Mouse (Mus musculus): ENCODE results near the gene Thoc5. TPM values are rescaled to one million over a fixed set of nuclear protein-coding genes. Genes with fewer than 3 reads are reported as not detected.

Gene Thoc5
- polyA plus RNA-seq, 1 experiment from 2014 or later = 51.4 TPM

DNA sequence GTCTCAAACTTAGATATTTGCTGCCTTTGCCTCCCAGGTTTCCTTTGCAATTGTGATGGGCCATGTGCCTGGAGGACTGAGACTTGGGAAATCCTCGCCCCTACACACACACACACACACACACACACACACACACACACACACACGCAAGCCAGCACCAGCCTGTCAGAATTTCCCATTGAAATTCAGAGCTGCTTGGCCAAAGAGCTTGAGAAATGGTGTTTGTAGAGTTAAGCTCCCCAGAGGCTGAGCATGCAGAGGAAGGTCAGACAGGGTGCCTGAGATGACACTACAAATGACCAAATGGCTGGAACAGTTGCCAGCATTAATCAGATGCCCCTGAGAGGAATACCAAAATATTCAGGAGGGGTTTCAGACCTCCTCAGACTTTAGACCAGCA is 71.2 kb downstream of the Thoc5 start:
- no peak for ATAC-seq (ENCODE audit: low FRiP score, low read depth)
- no peak overlapping the region for H3K4me3 ChIP-seq
- H3K27me3 ChIP-seq = no peaks in the 10 kb centered on the region
- no peaks in the 10 kb centered on the region for H3K9me3 ChIP-seq
- no peaks in the 10 kb centered on the region; the same call in 1 of the 2 replicates for H3K4me1 ChIP-seq (replicated peaks)
- no peak overlapping the region for H3K27ac ChIP-seq (replicated peaks)
- 62% methylated on average over 2 of the region's 2 CpGs for WGBS
- no peaks in the 10 kb centered on the region for H3K36me3 ChIP-seq
- H3K9ac ChIP-seq = no peak overlapping the region
- H3K4me2 ChIP-seq = no peak overlapping the region

DNA sequence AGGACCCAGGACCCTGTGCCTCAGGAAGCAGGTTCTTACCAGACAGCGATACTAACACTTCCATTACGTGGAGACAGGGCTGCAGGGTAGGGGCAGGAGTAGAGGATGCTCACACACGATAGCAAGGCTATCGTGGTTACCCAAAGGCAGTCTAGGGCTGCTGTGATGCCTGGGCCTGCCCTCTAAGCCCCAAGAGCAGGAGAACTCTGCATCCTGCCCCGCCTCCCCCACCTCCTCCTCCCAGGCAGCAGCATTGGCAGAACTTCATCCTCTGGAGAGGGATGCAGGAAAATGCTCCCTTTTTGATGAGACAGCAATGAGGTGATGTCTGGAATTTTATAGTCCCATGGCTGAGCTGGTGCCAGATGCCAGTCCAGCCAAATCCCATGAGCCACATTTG is 71.8 kb downstream of the Thoc5 start:
- Histone ChIP-seq H3K4me1 (replicated peaks) (no peaks in the 10 kb centered on the region; the same call in 1 of the 2 replicates), H3K27me3 (no peaks in the 10 kb centered on the region), H3K9me3 (no peaks in the 10 kb centered on the region), H3K9ac (no peak overlapping the region), H3K27ac (replicated peaks) (no peak overlapping the region), H3K4me2 (no peak overlapping the region), H3K36me3 (no peaks in the 10 kb centered on the region), H3K4me3 (no peak overlapping the region)
- WGBS = 64% methylated on average over 5 of the region's 5 CpGs
- ATAC-seq (ENCODE audit: low FRiP score, low read depth) = no peak

DNA sequence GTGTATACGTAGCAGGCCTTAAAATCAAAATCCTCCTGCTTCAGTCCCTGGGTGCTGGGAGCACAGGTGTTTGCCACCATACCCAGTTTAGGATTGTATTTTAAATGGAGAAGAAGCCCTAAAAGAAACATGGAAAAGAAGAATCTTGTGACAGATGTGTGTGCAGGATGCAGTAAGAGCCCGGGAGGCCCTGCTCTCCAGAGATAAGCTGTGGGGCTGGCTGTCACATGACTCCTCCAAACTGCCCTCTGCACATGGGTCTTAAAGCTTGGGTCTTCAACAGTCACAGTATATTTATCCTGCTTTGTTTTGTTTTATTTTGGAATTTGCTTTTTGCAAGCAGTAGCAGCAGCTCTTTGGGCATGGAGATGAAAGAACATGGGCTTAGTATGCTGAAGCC is 72.4 kb downstream of the Thoc5 start:
- 59% methylated on average over 2 of the region's 2 CpGs for WGBS
- no peak for ATAC-seq (ENCODE audit: low FRiP score, low read depth)
- H3K4me1 ChIP-seq (replicated peaks) = no peaks in the 10 kb centered on the region; the same call in 1 of the 2 replicates
- H3K36me3 ChIP-seq = no peaks in the 10 kb centered on the region
- H3K9me3 ChIP-seq = no peaks in the 10 kb centered on the region
- no peak overlapping the region for H3K4me3 ChIP-seq
- H3K9ac ChIP-seq = no peak overlapping the region
- no peaks in the 10 kb centered on the region for H3K27me3 ChIP-seq
- H3K4me2 ChIP-seq = no peak overlapping the region
- H3K27ac ChIP-seq (replicated peaks) = no peak overlapping the region

DNA sequence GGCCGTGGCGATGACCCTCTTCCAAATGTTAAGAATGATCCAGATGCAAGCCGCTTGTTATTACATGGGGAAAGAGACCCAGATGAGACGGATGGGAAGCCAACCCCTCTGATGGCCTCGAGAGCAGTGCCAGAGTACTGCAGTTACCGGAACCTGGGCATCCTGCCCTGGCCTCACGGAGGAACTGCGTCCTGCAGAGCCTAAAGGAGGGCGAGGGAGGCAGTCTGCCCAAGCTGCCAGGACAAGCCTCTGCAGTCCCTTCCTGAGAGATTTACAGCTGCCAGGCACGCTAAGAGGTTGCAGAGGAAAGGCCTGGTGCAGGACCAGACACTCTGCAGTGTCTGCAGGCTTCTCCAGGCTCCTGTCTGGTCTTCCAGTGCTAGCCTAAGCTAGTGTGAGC is 73.3 kb downstream of the Thoc5 start:
- Histone ChIP-seq H3K9ac (no peak overlapping the region), H3K4me1 (replicated peaks) (peaks cover under 1% of the 10 kb centered on the region; the same call in 1 of the 2 replicates), H3K9me3 (no peaks in the 10 kb centered on the region), H3K4me3 (no peak overlapping the region), H3K27ac (replicated peaks) (no peak overlapping the region), H3K36me3 (no peaks in the 10 kb centered on the region), H3K4me2 (no peak overlapping the region), H3K27me3 (no peaks in the 10 kb centered on the region)
- no peak for ATAC-seq (ENCODE audit: low FRiP score, low read depth)
- WGBS = 65% methylated on average over 10 of the region's 10 CpGs

GRCm38 (mm10) chr11:4972967-4973870 is 78.1 kb downstream of the Thoc5 start:
- Histone ChIP-seq H3K36me3 (no peaks in the 10 kb centered on the region), H3K9ac (no peak overlapping the region), H3K27me3 (no peaks in the 10 kb centered on the region), H3K4me1 (replicated peaks) (0 out of 2 replicates have a peak, but pooled peaks cover 7% of the 10 kb centered on the region), H3K9me3 (no peaks in the 10 kb centered on the region), H3K4me2 (no peak overlapping the region), H3K4me3 (no peak overlapping the region), H3K27ac (replicated peaks) (no peak overlapping the region)
- ATAC-seq (ENCODE audit: low FRiP score, low read depth) = peak; percentile 52
- WGBS = 50% methylated on average over 13 of the region's 13 CpGs

GRCm38 (mm10) chr11:4973871-4974256 is 78.7 kb downstream of the Thoc5 start:
- H3K9me3 ChIP-seq = no peaks in the 10 kb centered on the region
- WGBS = 94% methylated on average over 2 of the region's 2 CpGs
- no peak overlapping the region for H3K9ac ChIP-seq
- H3K4me1 ChIP-seq (replicated peaks) = 0 out of 2 replicates have a peak, but pooled peaks cover 7% of the 10 kb centered on the region
- H3K27me3 ChIP-seq = no peaks in the 10 kb centered on the region
- no peak for ATAC-seq (ENCODE audit: low FRiP score, low read depth)
- no peak overlapping the region for H3K4me2 ChIP-seq
- H3K36me3 ChIP-seq = no peaks in the 10 kb centered on the region
- H3K4me3 ChIP-seq = no peak overlapping the region
- H3K27ac ChIP-seq (replicated peaks) = no peak overlapping the region

DNA sequence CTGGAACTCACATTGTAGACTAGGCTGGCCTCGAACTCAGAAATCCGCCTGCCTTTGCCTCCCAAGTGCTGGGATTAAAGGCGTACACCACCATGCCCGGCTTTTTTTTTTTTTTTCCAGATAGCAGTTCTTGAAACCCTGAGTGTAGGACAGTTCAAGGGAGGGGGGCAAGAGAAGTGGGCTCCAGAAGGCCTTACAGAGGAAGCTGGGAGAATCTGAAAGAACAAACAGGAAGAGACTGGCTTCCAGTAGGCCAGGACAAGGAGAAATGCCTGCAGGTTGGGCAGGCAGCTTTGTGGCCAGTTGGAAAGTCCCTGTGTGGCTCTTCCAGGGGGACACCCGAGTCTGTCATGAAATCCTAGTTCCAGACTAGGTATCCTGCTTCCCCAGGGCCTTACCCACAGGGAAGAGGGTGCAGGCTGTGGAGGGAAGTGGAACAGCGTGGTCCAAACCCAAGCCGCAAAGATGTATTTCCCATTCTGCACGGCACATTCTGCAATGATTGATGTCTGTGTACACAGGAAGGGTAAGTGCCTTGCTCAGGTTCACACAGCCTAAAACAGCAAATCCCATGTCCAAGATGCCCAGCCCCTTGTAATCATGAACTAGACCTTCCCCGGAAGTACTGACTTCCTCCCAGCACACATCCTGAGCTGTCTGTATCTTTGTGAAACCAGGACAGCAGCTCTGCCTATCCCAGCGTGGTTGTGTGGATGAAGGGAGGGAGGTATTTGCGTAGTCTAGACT is 79.4 kb downstream of the Thoc5 start:
- H3K27ac ChIP-seq (replicated peaks) = no peak overlapping the region

GRCm38 (mm10) chr11:4975623-4976022 is 80.5 kb downstream of the Thoc5 start:
- H3K9me3 ChIP-seq = no peaks in the 10 kb centered on the region
- H3K4me3 ChIP-seq = no peak overlapping the region
- no peaks in the 10 kb centered on the region for H3K27me3 ChIP-seq
- 0 out of 2 replicates have a peak, but pooled peaks cover 7% of the 10 kb centered on the region for H3K4me1 ChIP-seq (replicated peaks)
- H3K4me2 ChIP-seq = peak overlapping the region; percentile 24; the same call in 1 of the 2 replicates
- ATAC-seq (ENCODE audit: low FRiP score, low read depth) = no peak
- 11% methylated on average over 14 of the region's 14 CpGs for WGBS
- no peak overlapping the region for H3K27ac ChIP-seq (replicated peaks)
- no peaks in the 10 kb centered on the region for H3K36me3 ChIP-seq
- H3K9ac ChIP-seq = no peak overlapping the region

More for the DNA sequence above, 79.4 kb downstream of the Thoc5 start:
- Histone ChIP-seq H3K36me3 (no peaks in the 10 kb centered on the region), H3K4me1 (replicated peaks) (0 out of 2 replicates have a peak, but pooled peaks cover 7% of the 10 kb centered on the region), H3K27me3 (no peaks in the 10 kb centered on the region), H3K9me3 (no peaks in the 10 kb centered on the region), H3K4me3 (no peak overlapping the region), H3K9ac (no peak overlapping the region), H3K4me2 (no peak overlapping the region)
- ATAC-seq (ENCODE audit: low FRiP score, low read depth) = no peak
- 79% methylated on average over 11 of the region's 11 CpGs for WGBS

Small RNA genes within 50 kb of the gene (microRNA-seq; reads per million reads assigned to microRNA genes)
- 0.65 reads per million for gene Mir6918

Other genes with a start within 250 kb of the Thoc5 start
- gene Uqcr10, start 191.0 kb upstream of the Thoc5 start, polyA plus RNA-seq (2015; fragmentation: Nextera tagmentation; extraction: Ambion mirVana) = 678 and 743 TPM in 2 replicates
- 62.2 and 63.8 TPM in 2 replicates for gene Zmat5, start 190.6 kb upstream of the Thoc5 start, polyA plus RNA-seq (2015; fragmentation: Nextera tagmentation; extraction: Ambion mirVana)
- gene Cabp7, start 148.5 kb upstream of the Thoc5 start, polyA plus RNA-seq (2015; fragmentation: Nextera tagmentation; extraction: Ambion mirVana) = 2.3 and 2.7 TPM in 2 replicates
- 66.8 and 72.3 TPM in 2 replicates for gene Nf2, start 45.8 kb upstream of the Thoc5 start, polyA plus RNA-seq (2015; fragmentation: Nextera tagmentation; extraction: Ambion mirVana)
- 137 and 139 TPM in 2 replicates for gene Nipsnap1, start 21.4 kb upstream of the Thoc5 start, polyA plus RNA-seq (2015; fragmentation: Nextera tagmentation; extraction: Ambion mirVana)
- 11.2 and 11.6 TPM in 2 replicates for gene Nefh, start 52.7 kb downstream of the Thoc5 start, polyA plus RNA-seq (2015; fragmentation: Nextera tagmentation; extraction: Ambion mirVana)
- gene Ap1b1, start 91.5 kb downstream of the Thoc5 start, polyA plus RNA-seq (2015; fragmentation: Nextera tagmentation; extraction: Ambion mirVana) = 99.1 and 105 TPM in 2 replicates
- gene Rasl10a, start 162.8 kb downstream of the Thoc5 start, polyA plus RNA-seq (2015; fragmentation: Nextera tagmentation; extraction: Ambion mirVana) = 1.1 and 1.6 TPM in 2 replicates
- gene Gas2l1, start 170.0 kb downstream of the Thoc5 start, polyA plus RNA-seq (2015; fragmentation: Nextera tagmentation; extraction: Ambion mirVana) = 27.0 and 32.2 TPM in 2 replicates
- gene Rhbdd3, start 203.6 kb downstream of the Thoc5 start, polyA plus RNA-seq (2015; fragmentation: Nextera tagmentation; extraction: Ambion mirVana) = 44.3 and 44.4 TPM in 2 replicates
- 564 and 566 TPM in 2 replicates for gene Ewsr1, start 203.9 kb downstream of the Thoc5 start, polyA plus RNA-seq (2015; fragmentation: Nextera tagmentation; extraction: Ambion mirVana)

Data from hindbrain, embryonic 15.5 days (tissue).